Mouse (Mus musculus): Measurements from ENCODE around the gene Olfr1316. TPM values are rescaled to one million over a fixed set of nuclear protein-coding genes. Genes with fewer than 3 reads are reported as not detected.

Gene Olfr1316
- total RNA-seq (2021) = not detected in 2 replicates
- long read RNA-seq = 0 reads

GRCm38 (mm10) chr2:112134877-112135276 is at the start of gene Olfr1316:
TSS of gene Olfr1316 (minus strand) at chr2:112134977.
- no peak for DNase-seq

- no peak for DNase-seq
Measured at GRCm38 (mm10) chr2:112153898-112154297, 19.1 kb upstream of the Olfr1316 start, which contains the start of gene Olfr1318. TSS of gene Olfr1318 (plus strand) at chr2:112154198.

GRCm38 (mm10) chr2:112140029-112140428 is 5.3 kb upstream of the Olfr1316 start, which contains the start of gene Olfr1317:
TSS of gene Olfr1317 (plus strand) at chr2:112140329.
- DNase-seq = no peak

- DNase-seq = no peak
Measured at GRCm38 (mm10) chr2:112115340-112115739, 19.4 kb downstream of the Olfr1316 start, which contains the start of gene Olfr1315-ps1. TSS of gene Olfr1315-ps1 (minus strand) at chr2:112115440.

GRCm38 (mm10) chr2:112096681-112097080 is 38.1 kb downstream of the Olfr1316 start, which contains the start of gene Olfr1314:
TSS of gene Olfr1314 (minus strand) at chr2:112096781.
- no peak for DNase-seq

DNA sequence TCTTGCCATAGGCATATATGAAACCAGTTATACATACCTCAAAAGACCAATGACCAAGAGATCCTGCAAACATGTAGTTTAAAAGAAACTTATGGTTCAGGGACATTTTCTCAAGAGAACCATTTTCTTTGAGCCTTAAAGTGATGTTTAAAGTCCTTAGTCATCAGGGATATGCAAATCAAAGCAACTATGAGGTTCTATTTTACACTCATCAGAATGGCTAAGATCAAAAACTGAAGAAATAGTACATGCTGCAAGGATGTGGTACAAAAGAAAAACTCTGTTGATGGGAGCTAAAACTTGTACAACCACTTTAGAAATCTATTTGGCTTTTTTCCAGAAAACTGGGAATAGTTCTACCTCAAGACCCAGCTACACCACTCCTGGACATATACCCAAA is 57.0 kb downstream of the Olfr1316 start, which contains the start of gene Olfr1313:
Olfr1313 (minus strand) TSS at position 101 of the 400 bp plus-strand sequence.
- no peak for DNase-seq

Other genes with a start within 250 kb of the Olfr1316 start
- gene Olfr1306, start 218.7 kb downstream of the Olfr1316 start, total RNA-seq (2021) = not detected in 2 replicates
- gene Olfr1307, start 185.5 kb downstream of the Olfr1316 start, total RNA-seq (2021) = not detected in 2 replicates
- gene Olfr1308, start 170.0 kb downstream of the Olfr1316 start, total RNA-seq (2021) = not detected in 2 replicates
- not detected in 2 replicates for gene Olfr1309, start 144.7 kb downstream of the Olfr1316 start, total RNA-seq (2021)
- not detected in 2 replicates for gene Olfr1310, start 122.3 kb downstream of the Olfr1316 start, total RNA-seq (2021)
- not detected in 2 replicates for gene Olfr1311, start 110.6 kb downstream of the Olfr1316 start, total RNA-seq (2021)
- gene Olfr1312, start 84.7 kb downstream of the Olfr1316 start, total RNA-seq (2021) = not detected in 2 replicates
- gene Olfr1313, start 57.1 kb downstream of the Olfr1316 start, total RNA-seq (2021) = not detected in 2 replicates
- gene Olfr1314, start 38.2 kb downstream of the Olfr1316 start, total RNA-seq (2021) = not detected in 2 replicates
- not detected in 2 replicates for gene Olfr1315-ps1, start 19.5 kb downstream of the Olfr1316 start, total RNA-seq (2021)
- gene Olfr1317, start 5.4 kb upstream of the Olfr1316 start, total RNA-seq (2021) = not detected in 2 replicates
- gene Olfr1318, start 19.2 kb upstream of the Olfr1316 start, total RNA-seq (2021) = not detected in 2 replicates
- gene Lpcat4, start 104.5 kb upstream of the Olfr1316 start, total RNA-seq (2021) = 6.0 and 10.4 TPM in 2 replicates
- gene Nutm1, start 124.3 kb upstream of the Olfr1316 start, total RNA-seq (2021) = not detected in 2 replicates
- gene Nop10, start 126.9 kb upstream of the Olfr1316 start, total RNA-seq (2021) = 134 and 135 TPM in 2 replicates
- gene Slc12a6, start 130.8 kb upstream of the Olfr1316 start, total RNA-seq (2021) = 43.4 and 52.9 TPM in 2 replicates
- gene Gm21985, start 131.3 kb upstream of the Olfr1316 start, total RNA-seq (2021) = not detected in 2 replicates
- 89.3 and 92.2 TPM in 2 replicates for gene Emc4, start 233.1 kb upstream of the Olfr1316 start, total RNA-seq (2021)
- gene Katnbl1, start 244.2 kb upstream of the Olfr1316 start, total RNA-seq (2021) = 10.8 and 12.0 TPM in 2 replicates

Measured in adrenal gland, postnatal 25 days (tissue).